Mouse (Mus musculus) adrenal gland, postnatal 36 days (tissue): ENCODE data around the gene Asxl1. TPM values are rescaled to one million over a fixed set of nuclear protein-coding genes. Genes with fewer than 3 reads are reported as not detected.

Source experiments
- DNase-seq, 2 experiments: peaks; one replicate each; pipeline ENCODE4 v3.0.0; 2021; ENCODE audit warnings: mixed read lengths in 1 of 2
- total RNA-seq, 2 experiments: library from RNA; stranded (reverse); gene quantifications; 2 replicates each; pipeline ENCODE4 v1.2.3; 2021

Asxl1 gene
- total RNA-seq, 2 experiments from 2014 or later, result 22.7 to 31.8 TPM

DNA sequence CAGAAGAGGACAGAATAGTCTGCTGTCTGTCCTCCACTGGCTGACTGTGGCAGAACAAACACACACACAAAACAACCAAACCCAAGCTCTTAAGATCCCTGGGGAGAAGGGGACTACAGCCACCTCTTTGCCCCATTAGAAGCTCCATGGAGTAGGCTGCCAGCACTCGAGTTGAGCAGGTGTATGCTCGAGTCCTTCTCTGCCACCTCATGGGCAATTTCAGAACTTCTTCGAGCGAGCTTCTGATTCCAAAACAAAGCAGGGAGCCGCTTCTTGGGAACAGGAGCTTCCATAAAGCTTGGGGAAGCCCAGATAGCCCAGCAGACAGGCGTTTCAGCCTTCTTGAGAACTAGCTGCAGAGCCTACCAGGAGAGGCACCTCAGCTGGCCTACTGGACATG, 66.9 kb downstream of the Asxl1 start:
- no peak for DNase-seq

GRCm38 (mm10) chr2:153414607-153415006, 69.0 kb downstream of the Asxl1 start:
- peak; percentile 45 to 46 for DNase-seq

GRCm38 (mm10) chr2:153417841-153418240, 72.2 kb downstream of the Asxl1 start:
- peak; percentile 48 to 54 for DNase-seq

DNA sequence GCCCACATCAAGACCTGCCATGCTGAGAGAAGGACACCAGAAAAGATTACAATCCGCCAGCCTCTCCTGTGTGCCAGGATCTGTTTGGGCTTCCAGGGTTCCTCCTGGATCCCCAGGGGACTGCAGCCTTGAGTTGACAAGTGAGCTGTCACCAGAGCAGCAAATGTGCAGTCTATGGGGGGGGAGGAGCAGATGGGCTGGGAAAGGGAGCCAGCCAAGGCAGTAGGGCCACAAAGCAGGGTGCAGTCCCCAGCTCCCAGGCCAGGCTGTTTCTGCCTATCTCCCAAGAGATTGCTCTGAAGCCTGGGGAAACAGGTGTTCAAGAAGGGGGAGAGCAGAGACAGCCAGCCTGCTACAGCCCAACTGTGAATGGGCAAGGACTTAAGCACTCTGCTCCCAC, 72.8 kb downstream of the Asxl1 start:
- DNase-seq, result peak; percentile 76 to 81

DNA sequence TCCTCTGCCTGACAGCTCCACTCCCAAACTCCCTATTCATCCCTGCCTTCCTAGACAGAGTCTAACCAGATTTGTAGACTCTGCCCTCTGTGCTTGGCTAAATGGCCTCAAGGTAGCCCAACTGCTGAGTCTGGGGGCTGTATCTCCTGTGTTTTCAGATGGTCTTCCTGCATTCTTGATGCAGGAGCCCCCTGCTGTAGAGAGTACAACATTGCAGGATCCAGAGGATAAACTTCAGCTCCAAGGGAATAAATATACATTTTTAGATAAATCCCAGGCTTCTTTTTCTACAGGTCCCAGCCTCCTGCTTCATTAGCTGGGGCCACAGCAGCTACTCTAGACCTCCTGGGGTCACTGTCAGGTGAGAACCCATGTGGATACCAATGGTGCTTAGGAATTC, 75.6 kb downstream of the Asxl1 start:
- no peak for DNase-seq

GRCm38 (mm10) chr2:153422051-153422450, 76.4 kb downstream of the Asxl1 start:
- no peak for DNase-seq

DNA sequence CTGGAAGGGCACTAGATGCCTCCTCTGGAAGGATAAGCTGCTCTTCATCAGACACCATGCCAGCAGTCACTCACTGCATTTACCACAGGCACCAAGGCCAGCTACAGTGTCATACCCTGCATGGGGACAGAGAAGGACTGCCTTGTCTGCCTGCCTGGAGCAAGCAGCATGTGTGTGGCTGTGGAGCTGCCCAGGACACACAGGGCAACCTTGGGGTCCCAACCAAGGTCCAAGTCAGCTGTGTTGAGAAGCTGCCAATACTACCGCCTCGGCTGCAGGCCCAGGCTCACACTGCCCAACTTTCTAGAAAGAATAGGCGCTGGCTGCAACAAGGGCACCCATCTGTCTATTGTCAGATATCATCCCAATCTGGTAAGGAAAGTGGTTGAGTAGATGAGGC, 77.5 kb downstream of the Asxl1 start:
- DNase-seq, result peak; percentile 61 to 74

DNA sequence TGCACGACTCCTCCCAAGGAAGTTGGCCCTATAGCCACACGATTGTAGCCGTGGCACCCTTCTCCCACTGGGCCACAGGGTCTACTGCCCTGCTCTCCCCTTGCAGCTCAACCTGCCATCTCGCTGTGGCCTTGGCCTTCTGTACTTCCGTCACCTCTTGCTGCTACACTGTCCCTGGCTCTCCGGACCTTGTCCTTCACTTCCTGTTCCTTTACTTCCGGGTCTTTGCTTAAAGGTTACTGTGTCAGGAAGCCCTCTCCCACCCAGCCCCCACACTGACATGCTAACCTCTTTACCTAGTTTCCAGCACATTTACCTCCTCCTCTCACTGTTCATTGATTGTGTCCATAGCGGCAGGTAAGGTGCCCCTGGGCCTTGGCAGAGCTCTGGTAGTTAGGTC, 78.9 kb downstream of the Asxl1 start:
- no peak for DNase-seq

- DNase-seq, result no peak
Observed at GRCm38 (mm10) chr2:153425124-153425844, 79.7 kb downstream of the Asxl1 start.

DNA sequence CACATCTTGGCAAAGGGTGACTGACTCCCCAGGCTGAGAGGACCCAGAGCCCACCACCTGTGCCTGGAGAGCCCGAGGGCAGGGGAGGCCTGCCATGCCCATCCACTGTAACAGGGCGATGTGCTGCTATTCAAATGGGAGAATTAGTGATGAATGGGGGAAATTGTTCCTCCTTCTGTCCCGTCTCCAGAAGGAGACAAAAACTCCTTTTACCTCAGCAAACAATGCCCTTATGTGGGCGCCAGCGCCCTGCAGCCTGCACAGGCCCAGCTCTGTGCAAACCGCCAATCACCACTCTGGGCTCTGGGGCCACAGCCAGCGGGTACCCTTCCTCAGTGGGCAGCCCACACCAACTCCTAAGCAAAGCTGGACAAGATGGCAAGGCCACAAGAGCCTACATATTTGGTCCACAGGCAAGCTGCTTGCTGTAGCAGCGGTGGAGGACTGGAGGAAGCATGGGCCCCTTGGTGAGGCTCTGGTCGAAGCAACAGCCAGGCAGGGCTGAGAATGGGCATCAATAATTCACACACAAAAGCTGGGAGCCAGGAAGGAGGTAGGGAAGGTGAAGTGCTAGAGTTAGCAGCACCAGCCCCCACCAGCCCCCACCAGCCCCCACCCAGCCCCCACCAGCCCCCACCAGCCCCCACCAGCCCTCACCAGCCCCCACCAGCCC, 80.5 kb downstream of the Asxl1 start:
- DNase-seq, result no peak

DNA sequence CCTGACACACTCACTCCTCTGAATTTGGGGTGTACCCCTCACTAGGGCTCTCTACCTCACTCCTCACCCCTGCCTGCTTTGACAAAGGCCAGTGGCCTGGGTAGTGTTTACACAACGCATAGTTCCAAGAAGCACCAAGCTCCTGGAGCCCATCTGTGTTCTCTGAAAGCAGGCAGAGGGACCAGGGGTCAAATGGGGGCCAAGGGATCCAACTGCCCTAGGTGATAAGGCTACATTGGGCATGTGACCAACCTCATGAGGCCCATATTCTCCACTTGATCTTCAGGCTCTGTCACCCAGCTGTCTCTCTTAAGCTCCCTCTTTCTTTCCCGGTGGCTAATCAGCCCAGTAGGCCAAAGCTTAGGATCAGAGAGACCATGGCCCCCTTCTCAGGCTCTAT, 81.3 kb downstream of the Asxl1 start:
- no peak for DNase-seq

- peak in 1 of 2 experiments; percentile 60 for DNase-seq
Observed at GRCm38 (mm10) chr2:153428485-153428884, 82.9 kb downstream of the Asxl1 start.

DNA sequence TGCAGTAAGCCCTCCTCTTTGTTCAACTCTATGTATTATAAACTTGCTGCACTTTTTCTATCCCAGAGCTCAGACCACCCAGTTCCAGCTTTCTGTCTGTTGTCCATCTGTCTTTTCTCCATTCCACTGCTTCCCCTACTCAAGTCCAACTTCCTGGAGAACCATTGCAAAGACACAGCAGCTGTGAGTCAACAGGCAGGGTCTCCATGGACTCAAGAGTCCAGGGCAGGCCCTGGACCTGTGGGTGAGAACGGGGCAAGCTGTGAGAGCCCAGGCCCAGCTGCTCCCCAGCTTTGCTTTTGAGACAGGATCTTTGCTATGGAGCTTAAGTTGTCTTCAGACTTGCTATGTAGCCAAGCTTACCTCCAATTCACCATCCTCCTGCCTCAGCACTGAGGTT, 84.9 kb downstream of the Asxl1 start:
- DNase-seq, result no peak

- peak; percentile 52 to 55 for DNase-seq
Observed at GRCm38 (mm10) chr2:153432492-153432891, 86.9 kb downstream of the Asxl1 start.

- no peak for DNase-seq
Observed at GRCm38 (mm10) chr2:153433859-153434258, 88.2 kb downstream of the Asxl1 start.

DNA sequence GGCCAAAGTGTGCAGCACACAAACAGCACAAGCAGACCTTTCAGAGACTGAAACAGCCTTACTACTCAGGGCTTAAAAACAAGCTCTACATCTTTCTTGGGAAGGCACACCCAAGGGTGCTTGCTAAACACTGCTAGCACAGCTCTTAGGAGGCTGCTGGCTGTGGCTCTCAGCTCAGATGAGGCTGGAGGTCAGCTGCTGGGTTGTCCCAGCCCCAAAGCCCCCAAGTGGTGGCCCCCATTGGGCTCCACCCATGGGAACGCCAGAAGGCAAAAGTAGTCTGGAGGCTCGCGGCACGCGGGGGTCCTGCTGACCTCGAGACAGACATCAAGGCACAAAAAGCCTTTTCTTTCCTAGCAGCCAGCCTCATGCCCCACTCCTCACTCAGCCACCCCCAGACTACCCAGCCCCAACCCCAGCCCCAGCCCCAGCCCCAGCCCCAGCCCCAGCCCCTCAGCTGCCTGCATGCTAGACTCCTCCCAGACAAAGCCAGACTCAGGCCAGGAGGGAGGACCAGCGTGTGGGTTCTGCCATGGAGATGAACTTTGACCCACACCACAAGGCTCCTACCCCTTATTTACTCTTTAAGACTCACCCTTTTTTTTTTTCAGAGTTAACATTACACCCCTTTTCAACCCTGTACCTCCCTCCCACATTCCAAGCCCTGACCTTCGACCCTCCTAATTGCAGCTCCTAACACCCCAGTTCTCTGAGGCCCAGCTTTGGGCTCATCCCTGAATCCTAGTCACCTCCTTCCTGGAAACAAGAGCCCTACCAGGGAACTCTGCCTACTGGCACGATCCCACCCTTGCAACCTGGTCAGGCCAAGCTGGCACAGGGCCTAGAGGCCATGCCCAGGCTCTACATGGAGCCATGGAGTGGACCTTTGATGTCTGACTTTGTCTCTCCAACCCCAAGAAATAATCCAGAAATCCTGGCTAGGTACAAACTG, 89.5 kb downstream of the Asxl1 start:
- peak in 1 of 2 experiments; percentile 56 for DNase-seq

DNA sequence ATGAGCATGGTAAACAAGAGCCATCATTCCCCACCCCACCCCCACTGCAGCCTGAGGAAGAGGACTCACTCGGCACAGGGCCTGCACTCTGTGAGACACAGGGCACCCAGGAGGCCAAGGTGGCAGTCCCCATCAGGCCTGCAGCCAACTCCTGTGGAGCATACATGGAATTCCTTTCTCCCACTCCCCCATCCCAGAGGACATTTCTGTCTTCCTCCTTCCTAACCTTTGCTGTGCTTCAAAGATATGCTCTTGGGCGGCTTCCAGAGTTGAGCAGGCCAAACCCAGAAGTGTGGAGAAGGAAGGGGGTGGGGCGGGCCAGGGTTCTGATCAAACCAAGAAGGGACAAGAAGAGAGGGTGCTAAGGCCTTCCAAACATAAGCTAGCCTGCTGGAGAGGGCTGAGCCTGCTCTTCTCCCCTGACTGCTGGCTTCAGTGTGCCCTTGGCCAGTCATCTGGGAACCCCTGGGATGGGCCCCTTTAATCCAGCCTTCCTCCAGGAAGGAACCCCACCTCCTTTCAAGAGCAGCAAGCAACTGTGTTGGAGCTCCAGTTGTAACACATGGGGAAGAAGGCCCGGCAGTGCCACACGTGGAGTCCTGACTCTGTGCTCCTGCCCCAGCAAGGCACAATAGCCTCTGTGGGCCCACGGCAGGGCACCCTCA, 91.1 kb downstream of the Asxl1 start:
- DNase-seq, result peak; percentile 67 to 84

DNA sequence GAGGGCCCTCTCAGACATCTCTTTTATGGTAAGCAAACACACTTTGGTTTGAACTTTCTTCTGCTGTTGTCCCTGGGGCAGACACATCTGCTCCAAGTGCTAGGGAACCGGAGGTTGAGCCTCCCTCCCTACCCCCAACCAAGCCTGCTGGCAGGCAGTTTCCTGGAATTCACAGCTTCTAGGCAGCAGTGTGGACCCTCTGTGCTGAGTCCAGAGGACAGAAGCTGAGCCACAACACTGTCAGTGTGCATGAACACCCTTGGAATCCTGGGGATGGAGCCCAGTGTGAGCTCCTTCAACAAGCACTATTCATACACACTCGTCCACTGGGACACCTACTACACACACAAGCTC, 91.7 kb downstream of the Asxl1 start:
- DNase-seq, result no peak

- no peak for DNase-seq
Observed at GRCm38 (mm10) chr2:153440755-153441154, 95.1 kb downstream of the Asxl1 start.

DNA sequence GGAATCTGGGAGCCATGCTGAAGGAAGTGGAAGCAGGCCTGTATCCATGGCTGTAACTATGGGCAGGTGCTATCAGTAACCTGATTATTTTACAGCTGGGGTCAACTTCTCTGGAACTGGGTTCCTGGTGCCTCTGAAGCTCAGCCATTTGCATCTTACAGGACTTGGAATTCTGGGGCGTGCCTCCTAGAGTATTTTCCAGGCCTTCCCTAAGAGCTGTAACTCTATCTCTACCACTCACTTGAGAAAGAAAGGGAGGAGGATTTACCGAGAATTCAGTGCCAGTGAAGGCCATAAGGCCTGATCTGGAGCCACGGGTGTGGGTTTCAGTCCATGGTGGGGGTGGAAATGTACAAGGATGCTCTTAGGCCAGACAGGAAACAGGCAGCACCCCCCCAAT, 95.6 kb downstream of the Asxl1 start:
- no peak for DNase-seq

GRCm38 (mm10) chr2:153442720-153443119, 97.1 kb downstream of the Asxl1 start:
- DNase-seq, result no peak
